Mouse (Mus musculus): ENCODE measurements at regions not wholly inside any gene's neighbourhood (a gene's known extent, or its start where the extent isn't known, plus 50 kb on each side); places are given as distances from the start of the nearest gene placed in this dataset.

DNA sequence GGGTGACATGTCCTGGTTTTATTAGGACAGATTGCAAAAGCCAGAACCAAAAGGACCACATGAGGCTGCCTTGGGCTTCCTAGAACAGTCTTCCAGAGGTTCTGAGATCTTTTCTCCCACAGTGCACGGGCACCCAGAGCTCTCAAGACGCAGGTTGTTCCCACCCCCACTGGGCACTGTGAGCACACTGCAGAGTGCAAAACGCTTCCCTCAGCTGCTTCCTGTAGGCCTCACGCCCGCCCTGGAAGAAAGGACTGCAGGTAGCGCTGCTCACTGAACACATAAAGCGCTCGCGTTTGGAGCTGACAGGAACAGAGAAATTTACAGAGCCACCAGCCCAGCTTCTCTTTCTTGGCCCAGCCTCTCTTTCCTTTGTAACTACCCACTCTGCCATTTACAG lies 262.5 kb upstream of the Usp24 start:
- WGBS = 85% methylated on average over 9 of the region's 9 CpGs
- H3K36me3 ChIP-seq (ENCODE audit: control insufficient read depth, insufficient read depth, low read length) = no peaks in the 10 kb centered on the region
- H3K27me3 ChIP-seq (ENCODE audit: control insufficient read depth, insufficient read depth, low read length) = no peaks in the 10 kb centered on the region
- no peak overlapping the region for H3K9ac ChIP-seq (ENCODE audit: low read depth, low read length)
- H3K4me3 ChIP-seq (ENCODE audit: insufficient read depth, low read depth, low read length) = no peak overlapping the region
- no peaks in the 10 kb centered on the region for H3K79me2 ChIP-seq (ENCODE audit: control insufficient read depth, insufficient read depth, low read length)
- no peak for TF ChIP-seq POLR2A (IDR thresholded peaks at IDR 0.05; ENCODE audit: extremely low read depth, insufficient read depth, low read length)
- TF ChIP-seq CTCF (IDR thresholded peaks at IDR 0.05; ENCODE audit: low read depth, low read length) = no peak
- H3K27ac ChIP-seq (replicated peaks; ENCODE audit: insufficient read depth, low read depth, low read length) = no peak overlapping the region
- no peaks in the 10 kb centered on the region for H3K4me1 ChIP-seq (ENCODE audit: control insufficient read depth, insufficient read depth, low read length)
- no peak for DNase-seq (ENCODE audit: extremely low read depth, low read depth, low spot score)

DNA sequence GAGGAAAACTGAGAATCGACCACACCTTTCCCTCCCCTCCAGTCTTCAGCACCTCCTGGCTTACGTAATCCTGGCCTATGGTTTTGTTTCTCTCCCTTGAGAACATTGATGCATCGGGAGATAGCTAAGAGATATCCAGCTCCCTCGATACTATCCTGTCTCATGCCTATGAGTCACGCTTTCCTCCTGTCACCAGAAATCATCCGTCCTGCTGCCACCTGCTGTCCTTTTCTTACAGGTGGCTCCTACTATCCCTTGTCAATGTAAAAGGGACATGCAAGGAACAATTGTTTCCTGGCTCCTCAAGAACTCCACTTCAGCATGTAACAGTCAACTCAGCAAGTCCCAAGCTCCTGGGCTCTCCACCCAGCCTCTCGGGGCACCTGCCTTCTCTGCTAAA lies 261.7 kb upstream of the Usp24 start:
- no peaks in the 10 kb centered on the region for H3K79me2 ChIP-seq (ENCODE audit: control insufficient read depth, insufficient read depth, low read length)
- 83% methylated on average over 7 of the region's 7 CpGs for WGBS
- TF ChIP-seq CTCF (IDR thresholded peaks at IDR 0.05; ENCODE audit: low read depth, low read length) (no peak), POLR2A (IDR thresholded peaks at IDR 0.05; ENCODE audit: extremely low read depth, insufficient read depth, low read length) (no peak)
- H3K27me3 ChIP-seq (ENCODE audit: control insufficient read depth, insufficient read depth, low read length) = no peaks in the 10 kb centered on the region
- H3K4me3 ChIP-seq (ENCODE audit: insufficient read depth, low read depth, low read length) = no peak overlapping the region
- H3K36me3 ChIP-seq (ENCODE audit: control insufficient read depth, insufficient read depth, low read length) = no peaks in the 10 kb centered on the region
- DNase-seq (ENCODE audit: extremely low read depth, low read depth, low spot score) = no peak
- no peak overlapping the region for H3K27ac ChIP-seq (replicated peaks; ENCODE audit: insufficient read depth, low read depth, low read length)
- H3K9ac ChIP-seq (ENCODE audit: low read depth, low read length) = no peak overlapping the region
- no peaks in the 10 kb centered on the region for H3K4me1 ChIP-seq (ENCODE audit: control insufficient read depth, insufficient read depth, low read length)

DNA sequence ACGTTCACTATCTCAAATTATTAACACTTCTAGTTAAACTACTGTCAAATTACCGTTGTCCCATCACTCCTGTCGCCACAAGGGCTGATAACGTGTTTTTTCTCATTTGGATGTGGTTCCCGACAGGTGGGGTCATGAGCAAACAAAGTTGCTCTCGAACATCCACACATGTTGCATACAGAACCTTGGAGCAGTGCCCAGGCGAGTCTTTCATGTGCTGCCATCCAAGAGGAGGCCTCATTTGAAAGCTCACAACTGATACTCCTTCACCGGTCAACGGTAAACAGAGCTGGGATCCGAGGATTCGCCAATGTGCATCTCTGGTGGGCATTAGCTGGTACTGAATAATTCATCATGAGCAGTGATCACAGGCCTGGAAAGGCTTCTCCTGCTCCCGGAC lies 253.4 kb upstream of the Usp24 start:
- H3K79me2 ChIP-seq (ENCODE audit: control insufficient read depth, insufficient read depth, low read length) = no peaks in the 10 kb centered on the region
- 50% methylated on average over 12 of the region's 12 CpGs for WGBS
- H3K27ac ChIP-seq (replicated peaks; ENCODE audit: insufficient read depth, low read depth, low read length) = no peak overlapping the region

DNA sequence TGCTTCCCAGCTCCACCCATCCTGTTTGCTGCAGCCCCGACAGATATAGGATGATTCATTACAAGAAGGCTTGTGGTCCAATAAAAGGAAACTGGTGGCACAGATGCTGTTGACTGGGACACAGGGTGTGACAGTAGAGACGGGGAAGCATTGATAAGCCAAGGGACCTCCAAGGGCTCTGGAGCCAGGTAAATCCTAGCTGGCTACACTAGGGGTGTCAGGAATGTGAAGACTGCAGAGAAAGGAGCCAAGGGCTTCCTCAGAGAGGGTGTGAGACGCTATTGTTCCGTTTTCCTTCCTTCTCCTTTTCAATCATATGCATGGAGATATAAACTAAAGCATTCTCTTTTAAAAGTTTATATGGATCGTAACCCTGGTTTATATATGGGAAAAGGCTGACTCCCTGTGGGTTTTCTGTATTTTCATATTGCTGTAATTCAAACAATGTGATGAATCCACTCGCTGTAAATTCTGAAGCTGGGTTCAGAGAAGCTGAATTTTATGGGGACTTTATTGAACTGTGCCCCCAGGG lies 252.1 kb upstream of the Usp24 start:
- no peak overlapping the region for H3K4me3 ChIP-seq (ENCODE audit: insufficient read depth, low read depth, low read length)
- DNase-seq (ENCODE audit: extremely low read depth, low read depth, low spot score) = no peak
- no peaks in the 10 kb centered on the region for H3K79me2 ChIP-seq (ENCODE audit: control insufficient read depth, insufficient read depth, low read length)
- no peaks in the 10 kb centered on the region for H3K36me3 ChIP-seq (ENCODE audit: control insufficient read depth, insufficient read depth, low read length)
- H3K4me1 ChIP-seq (ENCODE audit: control insufficient read depth, insufficient read depth, low read length) = no peaks in the 10 kb centered on the region
- H3K9ac ChIP-seq (ENCODE audit: low read depth, low read length) = no peak overlapping the region
- H3K27ac ChIP-seq (replicated peaks; ENCODE audit: insufficient read depth, low read depth, low read length) = no peak overlapping the region
- TF ChIP-seq POLR2A (IDR thresholded peaks at IDR 0.05; ENCODE audit: extremely low read depth, insufficient read depth, low read length) (no peak), CTCF (IDR thresholded peaks at IDR 0.05; ENCODE audit: low read depth, low read length) (no peak)
- H3K27me3 ChIP-seq (ENCODE audit: control insufficient read depth, insufficient read depth, low read length) = no peaks in the 10 kb centered on the region
- 71% methylated on average over 6 of the region's 6 CpGs for WGBS

More for the DNA sequence above, 253.4 kb upstream of the Usp24 start:
- DNase-seq (ENCODE audit: extremely low read depth, low read depth, low spot score) = no peak
- no peak overlapping the region for H3K9ac ChIP-seq (ENCODE audit: low read depth, low read length)
- H3K36me3 ChIP-seq (ENCODE audit: control insufficient read depth, insufficient read depth, low read length) = no peaks in the 10 kb centered on the region
- H3K4me1 ChIP-seq (ENCODE audit: control insufficient read depth, insufficient read depth, low read length) = no peaks in the 10 kb centered on the region
- no peaks in the 10 kb centered on the region for H3K27me3 ChIP-seq (ENCODE audit: control insufficient read depth, insufficient read depth, low read length)
- TF ChIP-seq POLR2A (IDR thresholded peaks at IDR 0.05; ENCODE audit: extremely low read depth, insufficient read depth, low read length) (no peak), CTCF (IDR thresholded peaks at IDR 0.05; ENCODE audit: low read depth, low read length) (no peak)
- H3K4me3 ChIP-seq (ENCODE audit: insufficient read depth, low read depth, low read length) = no peak overlapping the region

DNA sequence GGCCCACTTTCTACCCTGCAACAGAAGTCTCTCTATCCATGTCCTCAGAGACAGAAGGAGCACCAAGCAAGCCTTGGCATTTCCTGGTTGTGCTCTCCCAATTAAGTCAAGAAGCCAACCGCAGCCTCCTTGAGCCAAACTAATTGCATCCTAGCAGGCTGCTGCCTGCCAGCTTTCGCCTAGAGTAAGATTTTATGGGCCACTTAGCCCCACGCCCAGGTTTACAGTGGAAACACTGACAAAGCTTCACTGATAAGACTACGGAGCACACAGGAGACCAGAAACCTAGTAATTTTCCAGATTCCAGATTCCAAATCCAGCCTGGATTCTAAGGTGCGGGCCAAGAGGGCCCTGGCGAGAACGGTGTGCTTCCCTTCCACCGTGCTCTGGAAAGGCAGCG lies 249.0 kb upstream of the Usp24 start:
- TF ChIP-seq POLR2A (IDR thresholded peaks at IDR 0.05; ENCODE audit: extremely low read depth, insufficient read depth, low read length) (no peak), CTCF (IDR thresholded peaks at IDR 0.05; ENCODE audit: low read depth, low read length) (no peak)
- 85% methylated on average over 9 of the region's 9 CpGs for WGBS
- no peak for DNase-seq (ENCODE audit: extremely low read depth, low read depth, low spot score)
- H3K4me3 ChIP-seq (ENCODE audit: insufficient read depth, low read depth, low read length) = no peak overlapping the region
- H3K27me3 ChIP-seq (ENCODE audit: control insufficient read depth, insufficient read depth, low read length) = no peaks in the 10 kb centered on the region
- H3K79me2 ChIP-seq (ENCODE audit: control insufficient read depth, insufficient read depth, low read length) = no peaks in the 10 kb centered on the region
- no peaks in the 10 kb centered on the region for H3K4me1 ChIP-seq (ENCODE audit: control insufficient read depth, insufficient read depth, low read length)
- no peak overlapping the region for H3K9ac ChIP-seq (ENCODE audit: low read depth, low read length)
- H3K27ac ChIP-seq (replicated peaks; ENCODE audit: insufficient read depth, low read depth, low read length) = no peak overlapping the region
- H3K36me3 ChIP-seq (ENCODE audit: control insufficient read depth, insufficient read depth, low read length) = no peaks in the 10 kb centered on the region

DNA sequence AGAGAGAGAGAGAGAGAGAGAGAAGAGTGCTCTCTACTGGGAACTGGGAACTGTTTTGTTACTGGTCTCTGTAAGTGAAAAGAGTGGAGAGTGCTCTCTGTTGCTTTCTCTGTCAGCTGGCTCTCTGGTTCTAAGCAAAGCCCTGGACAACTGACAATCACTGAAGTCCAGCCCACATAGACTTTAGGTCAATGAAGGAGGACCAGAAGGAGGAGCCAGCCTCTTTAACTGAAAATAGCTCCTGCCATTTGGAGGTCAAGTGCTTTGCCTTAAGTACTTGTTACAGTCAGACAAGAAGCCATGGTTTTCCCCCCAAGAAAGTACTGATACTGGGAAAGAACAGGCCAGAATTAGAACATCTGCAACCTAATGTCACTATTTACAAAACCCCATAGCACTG lies 232.5 kb upstream of the Usp24 start:
- Histone ChIP-seq H3K4me3 (ENCODE audit: insufficient read depth, low read depth, low read length) (no peak overlapping the region), H3K79me2 (ENCODE audit: control insufficient read depth, insufficient read depth, low read length) (no peaks in the 10 kb centered on the region), H3K27ac (replicated peaks; ENCODE audit: insufficient read depth, low read depth, low read length) (no peak overlapping the region), H3K4me1 (ENCODE audit: control insufficient read depth, insufficient read depth, low read length) (no peaks in the 10 kb centered on the region), H3K9ac (ENCODE audit: low read depth, low read length) (no peak overlapping the region), H3K27me3 (ENCODE audit: control insufficient read depth, insufficient read depth, low read length) (no peaks in the 10 kb centered on the region), H3K36me3 (ENCODE audit: control insufficient read depth, insufficient read depth, low read length) (no peaks in the 10 kb centered on the region)
- TF ChIP-seq CTCF (IDR thresholded peaks at IDR 0.05; ENCODE audit: low read depth, low read length) (no peak), POLR2A (IDR thresholded peaks at IDR 0.05; ENCODE audit: extremely low read depth, insufficient read depth, low read length) (no peak)
- peak; percentile 6 for DNase-seq (ENCODE audit: extremely low read depth, low read depth, low spot score)
